Mouse (Mus musculus) forebrain, embryonic 14.5 days (tissue): ENCODE measurements at regions not wholly inside any gene's neighbourhood (a gene's known extent, or its start where the extent isn't known, plus 50 kb on each side); places are given as distances from the start of the nearest gene placed in this dataset.

Experiments
- ATAC-seq: fragments of 200-750 bp; cut with Nextera tagmentation; 2 replicates; pipeline ENCODE4 v1.8.0; 2017; ENCODE audit warnings: mild to moderate bottlenecking, moderate library complexity
- DNase-seq: peaks from one replicate; pipeline ENCODE4 v3.0.0-alpha.2; 2015; ENCODE audit warnings: low spot score
- H3K27ac ChIP-seq: fragments of 300-500 bp; sonication (generic); 2 replicates; pipeline ENCODE4 v1.5.1; 2014; ENCODE audit warnings: low read depth, mild to moderate bottlenecking, control low read depth, low read length, moderate library complexity
- H3K27me3 ChIP-seq: fragments of 300-500 bp; sonication (generic); replicated peaks from 2 replicates; pipeline ENCODE4 v1.6.1; 2014; ENCODE audit warnings: low read length, control low read depth, mixed read lengths; ENCODE audit not compliant: control insufficient read depth, insufficient read depth
- H3K36me3 ChIP-seq: fragments of 300-500 bp; sonication (generic); 2 replicates; pipeline ENCODE4 v1.6.1; 2014; ENCODE audit warnings: low read length, control low read depth; ENCODE audit not compliant: control insufficient read depth, insufficient read depth
- H3K4me1 ChIP-seq: fragments of 300-500 bp; sonication (generic); 2 replicates; pipeline ENCODE4 v1.6.1; 2014; ENCODE audit warnings: antibody characterized with exemption, low read length, control low read depth; ENCODE audit not compliant: control insufficient read depth, insufficient read depth
- H3K4me2 ChIP-seq: fragments of 300-500 bp; sonication (generic); 2 replicates; pipeline ENCODE4 v1.6.1; 2014; ENCODE audit warnings: mild to moderate bottlenecking, control low read depth, low read length
- H3K4me3 ChIP-seq: fragments of 300-500 bp; sonication (generic); 2 replicates; pipeline ENCODE4 v1.5.1; 2014; ENCODE audit warnings: low read depth, low read length, control low read depth
- H3K9ac ChIP-seq: fragments of 300-500 bp; sonication (generic); 2 replicates; pipeline ENCODE4 v1.6.1; 2014; ENCODE audit warnings: mild to moderate bottlenecking, low read length, control low read depth, moderate library complexity
- H3K9me3 ChIP-seq: fragments of 300-500 bp; sonication (generic); replicated peaks from 2 replicates; pipeline ENCODE4 v1.6.1; 2016; ENCODE audit warnings: low read length, control low read depth, mixed read lengths; ENCODE audit not compliant: control insufficient read depth
- WGBS: fragments of 180-500 bp; shearing (Covaris S2); extraction: QIAGEN DNeasy Blood & Tissue Kit; methylation state at CpG from one replicate; pipeline ENCODE4 v1.1.7; 2014; 5-methylcytosine and 5-hydroxymethylcytosine counted together

GRCm38 (mm10) chr9:30520116-30520515 lies 93.2 kb downstream of the Snx19 start:
- Histone ChIP-seq H3K27ac (no peak overlapping the region), H3K4me2 (no peak overlapping the region), H3K27me3 (no peaks in the 10 kb centered on the region), H3K4me1 (no peaks in the 10 kb centered on the region; the same call in 1 of the 2 replicates), H3K4me3 (no peak overlapping the region), H3K9me3 (no peaks in the 10 kb centered on the region), H3K9ac (no peak overlapping the region), H3K36me3 (no peaks in the 10 kb centered on the region)
- WGBS, result 56% methylated on average over 1 of the region's 1 CpGs
- ATAC-seq (no peak), DNase-seq (no peak)

- H3K36me3 ChIP-seq, result no peaks in the 10 kb centered on the region
- no peak for DNase-seq
- no peak overlapping the region for H3K9ac ChIP-seq
- no peaks in the 10 kb centered on the region for H3K9me3 ChIP-seq
- no peak overlapping the region for H3K27ac ChIP-seq
- H3K4me1 ChIP-seq, result no peaks in the 10 kb centered on the region; the same call in 1 of the 2 replicates
- WGBS, result 76% methylated on average over 1 of the region's 1 CpGs
- H3K4me2 ChIP-seq, result no peak overlapping the region
- H3K27me3 ChIP-seq, result no peaks in the 10 kb centered on the region
- ATAC-seq, result no peak
- H3K4me3 ChIP-seq, result no peak overlapping the region
Observed at GRCm38 (mm10) chr9:30519231-30519630, 92.3 kb downstream of the Snx19 start.
